Mouse (Mus musculus) embryonic fibroblast, embryonic 13.5 days (primary cell): ENCODE measurements around the gene Lingo1. TPM values are rescaled to one million over a fixed set of nuclear protein-coding genes. Genes with fewer than 3 reads are reported as not detected.

ENCODE experiments used
- H3K27ac ChIP-seq: 2 replicates; pipeline ENCODE4 v1.5.1; 2012; ENCODE audit warnings: low read length, control low read depth, inconsistent platforms; ENCODE audit not compliant: insufficient read depth
- H3K4me1 ChIP-seq: 2 replicates; pipeline ENCODE4 v1.6.1; 2011; ENCODE audit warnings: low read length; ENCODE audit not compliant: control insufficient read depth, insufficient read depth
- H3K4me3 ChIP-seq: 2 replicates; pipeline ENCODE4 v1.5.1; 2011; ENCODE audit warnings: mild to moderate bottlenecking, control low read depth, low read length; ENCODE audit not compliant: insufficient read depth
- CTCF ChIP-seq: IDR thresholded peaks from 2 replicates; pipeline ENCODE4 v1.5.1; 2011; ENCODE audit warnings: mild to moderate bottlenecking, control low read depth, low read length, moderate library complexity, borderline replicate concordance; ENCODE audit not compliant: insufficient read depth
- POLR2A ChIP-seq: IDR thresholded peaks from 2 replicates; pipeline ENCODE4 v1.6.1; 2011; ENCODE audit warnings: low read depth, mild to moderate bottlenecking, control low read depth, low read length, moderate library complexity
- polyA plus RNA-seq: library from polyadenylated mRNA; stranded (reverse); fragments of >200 nt; gene quantifications from 2 replicates; pipeline ENCODE4 v1.2.4, GENCODE M21; 2011; ENCODE audit warnings: low read depth; ENCODE audit not compliant: missing spikeins, insufficient read length

Lingo1 gene
- polyA plus RNA-seq, 1 experiment = 3.7 TPM

- no peak for TF ChIP-seq CTCF
- TF ChIP-seq POLR2A = no peak
- H3K4me3 ChIP-seq = no peak overlapping the region
- H3K4me1 ChIP-seq = peaks cover 4% of the 10 kb centered on the region; the same call in 1 of the 2 replicates
- no peak overlapping the region for H3K27ac ChIP-seq
Observed at GRCm38 (mm10) chr9:56656766-56657542, 139.3 kb downstream of the Lingo1 start.

- no peak for TF ChIP-seq CTCF
- TF ChIP-seq POLR2A = no peak
- H3K4me3 ChIP-seq = no peak overlapping the region
- H3K4me1 ChIP-seq = peaks cover 4% of the 10 kb centered on the region; the same call in 1 of the 2 replicates
- no peak overlapping the region for H3K27ac ChIP-seq
Observed at GRCm38 (mm10) chr9:56655167-56655566, 141.1 kb downstream of the Lingo1 start.

GRCm38 (mm10) chr9:56652551-56652950 lies 143.7 kb downstream of the Lingo1 start:
- no peak for TF ChIP-seq CTCF
- no peak for TF ChIP-seq POLR2A
- Histone ChIP-seq H3K4me3 (no peak overlapping the region), H3K4me1 (peaks cover 4% of the 10 kb centered on the region; the same call in 1 of the 2 replicates), H3K27ac (no peak overlapping the region)

GRCm38 (mm10) chr9:56651586-56651985 lies 144.7 kb downstream of the Lingo1 start:
- H3K4me1 ChIP-seq = peaks cover 3% of the 10 kb centered on the region; the same call in 1 of the 2 replicates
- H3K4me3 ChIP-seq = no peak overlapping the region
- no peak overlapping the region for H3K27ac ChIP-seq
- no peak for TF ChIP-seq POLR2A
- TF ChIP-seq CTCF = no peak

- H3K4me1 ChIP-seq = no peaks in the 10 kb centered on the region
- no peak overlapping the region for H3K4me3 ChIP-seq
- no peak for TF ChIP-seq POLR2A
- no peak for TF ChIP-seq CTCF
- no peak overlapping the region for H3K27ac ChIP-seq
Observed at GRCm38 (mm10) chr9:56646227-56647025, 149.8 kb downstream of the Lingo1 start.

GRCm38 (mm10) chr9:56643474-56643873 lies 152.8 kb downstream of the Lingo1 start:
- no peak overlapping the region for H3K27ac ChIP-seq
- no peak for TF ChIP-seq POLR2A
- TF ChIP-seq CTCF = no peak

GRCm38 (mm10) chr9:56638226-56638905 lies 157.9 kb downstream of the Lingo1 start:
- Histone ChIP-seq H3K4me3 (no peak overlapping the region), H3K27ac (no peak overlapping the region), H3K4me1 (no peaks in the 10 kb centered on the region)
- TF ChIP-seq POLR2A (no peak), CTCF (peak; percentile 29; the same call in 1 of the 2 replicates)

More at GRCm38 (mm10) chr9:56643474-56643873, 152.8 kb downstream of the Lingo1 start:
- no peak overlapping the region for H3K4me3 ChIP-seq
- no peaks in the 10 kb centered on the region for H3K4me1 ChIP-seq

GRCm38 (mm10) chr9:56637403-56637857 lies 158.8 kb downstream of the Lingo1 start:
- H3K4me3 ChIP-seq = no peak overlapping the region

GRCm38 (mm10) chr9:56636766-56637402 lies 159.4 kb downstream of the Lingo1 start:
- H3K4me3 ChIP-seq = no peak overlapping the region
- TF ChIP-seq POLR2A = no peak
- no peak for TF ChIP-seq CTCF
- H3K27ac ChIP-seq = no peak overlapping the region
- H3K4me1 ChIP-seq = no peaks in the 10 kb centered on the region

More at GRCm38 (mm10) chr9:56637403-56637857, 158.8 kb downstream of the Lingo1 start:
- Histone ChIP-seq H3K27ac (no peak overlapping the region), H3K4me1 (no peaks in the 10 kb centered on the region)
- TF ChIP-seq POLR2A (no peak), CTCF (no peak)
